Mouse (Mus musculus): ENCODE results near the gene Gpr12. TPM values are rescaled to one million over a fixed set of nuclear protein-coding genes. Genes with fewer than 3 reads are reported as not detected.
"Not testable (repeated sequence)": the region's sequence is repeated elsewhere in the genome, so short reads cannot be mapped to it uniquely, and the experiment has no call there.

Gpr12 gene
- polyA plus RNA-seq, 1 experiment from 2014 or later: 0.41 TPM

- Histone ChIP-seq H3K27ac (ENCODE audit: low read depth) (no peak overlapping the region), H3K36me3 (replicated peaks; ENCODE audit: insufficient read depth, low read length) (no peaks in the 10 kb centered on the region), H3K4me3 (ENCODE audit: low read depth, low read length) (no peak overlapping the region), H3K9ac (replicated peaks) (no peak overlapping the region), H3K4me2 (ENCODE audit: low read depth, low read length) (no peak overlapping the region), H3K9me3 (ENCODE audit: low read length) (no peaks in the 10 kb centered on the region), H3K4me1 (ENCODE audit: insufficient read depth) (no peaks in the 10 kb centered on the region), H3K27me3 (ENCODE audit: insufficient read depth, low read length) (no peaks in the 10 kb centered on the region)
- WGBS (ENCODE audit: insufficient replicate concordance): 53% methylated on average over 5 of the region's 5 CpGs
- no peak for DNase-seq
- ATAC-seq: no peak
- no peak for TF ChIP-seq EP300 (IDR thresholded peaks at IDR 0.05; ENCODE audit: low read depth)
- no peak for TF ChIP-seq CTCF (IDR thresholded peaks at IDR 0.05; ENCODE audit: low read depth)
Measured at GRCm38 (mm10) chr5:146606221-146606620, 21.2 kb upstream of the Gpr12 start.

- Histone ChIP-seq H3K9me3 (ENCODE audit: low read length) (no peaks in the 10 kb centered on the region), H3K4me2 (ENCODE audit: low read depth, low read length) (peak overlapping the region; percentile 47), H3K27ac (ENCODE audit: low read depth) (peak overlapping the region; percentile 62), H3K9ac (replicated peaks) (no peak overlapping the region), H3K36me3 (replicated peaks; ENCODE audit: insufficient read depth, low read length) (no peaks in the 10 kb centered on the region), H3K4me1 (ENCODE audit: insufficient read depth) (peaks cover 5% of the 10 kb centered on the region; the same call in 1 of the 2 replicates), H3K27me3 (ENCODE audit: insufficient read depth, low read length) (no peaks in the 10 kb centered on the region), H3K4me3 (ENCODE audit: low read depth, low read length) (no peak overlapping the region)
- ATAC-seq: peak; percentile 43; the same call in 1 of the 2 replicates
- TF ChIP-seq EP300 (IDR thresholded peaks at IDR 0.05; ENCODE audit: low read depth) (no peak), CTCF (IDR thresholded peaks at IDR 0.05; ENCODE audit: low read depth) (no peak)
- WGBS (ENCODE audit: insufficient replicate concordance): 61% methylated on average over 5 of the region's 5 CpGs
- DNase-seq: no peak
Measured at GRCm38 (mm10) chr5:146599970-146600369, 14.9 kb upstream of the Gpr12 start.

- DNase-seq; H3K4me3 ChIP-seq (ENCODE audit: low read depth, low read length): not testable (repeated sequence)
- H3K4me2 ChIP-seq (ENCODE audit: low read depth, low read length): peak overlapping the region; percentile 47; the same call in 1 of the 2 replicates
Measured at GRCm38 (mm10) chr5:146599216-146599615, 14.2 kb upstream of the Gpr12 start.

GRCm38 (mm10) chr5:146598215-146599119 is 13.4 kb upstream of the Gpr12 start:
- Histone ChIP-seq H3K27ac (ENCODE audit: low read depth) (no peak overlapping the region), H3K27me3 (ENCODE audit: insufficient read depth, low read length) (no peaks in the 10 kb centered on the region), H3K9ac (replicated peaks) (no peak overlapping the region), H3K4me2 (ENCODE audit: low read depth, low read length) (no peak overlapping the region), H3K4me1 (ENCODE audit: insufficient read depth) (peaks cover 5% of the 10 kb centered on the region; the same call in 1 of the 2 replicates), H3K9me3 (ENCODE audit: low read length) (no peaks in the 10 kb centered on the region), H3K36me3 (replicated peaks; ENCODE audit: insufficient read depth, low read length) (no peaks in the 10 kb centered on the region), H3K4me3 (ENCODE audit: low read depth, low read length) (no peak overlapping the region)
- 82% methylated on average over 27 of the region's 27 CpGs for WGBS (ENCODE audit: insufficient replicate concordance)
- TF ChIP-seq CTCF (IDR thresholded peaks at IDR 0.05; ENCODE audit: low read depth): no peak
- no peak for TF ChIP-seq EP300 (IDR thresholded peaks at IDR 0.05; ENCODE audit: low read depth)
- DNase-seq: no peak
- no peak for ATAC-seq

More at GRCm38 (mm10) chr5:146599216-146599615, 14.2 kb upstream of the Gpr12 start:
- H3K4me1 ChIP-seq (ENCODE audit: insufficient read depth); H3K9me3 ChIP-seq (ENCODE audit: low read length); H3K27me3 ChIP-seq (ENCODE audit: insufficient read depth, low read length); H3K9ac ChIP-seq (replicated peaks); H3K36me3 ChIP-seq (replicated peaks; ENCODE audit: insufficient read depth, low read length); H3K27ac ChIP-seq (ENCODE audit: low read depth); ATAC-seq: not testable (repeated sequence)
- WGBS (ENCODE audit: insufficient replicate concordance): 56% methylated on average over 7 of the region's 7 CpGs

DNA sequence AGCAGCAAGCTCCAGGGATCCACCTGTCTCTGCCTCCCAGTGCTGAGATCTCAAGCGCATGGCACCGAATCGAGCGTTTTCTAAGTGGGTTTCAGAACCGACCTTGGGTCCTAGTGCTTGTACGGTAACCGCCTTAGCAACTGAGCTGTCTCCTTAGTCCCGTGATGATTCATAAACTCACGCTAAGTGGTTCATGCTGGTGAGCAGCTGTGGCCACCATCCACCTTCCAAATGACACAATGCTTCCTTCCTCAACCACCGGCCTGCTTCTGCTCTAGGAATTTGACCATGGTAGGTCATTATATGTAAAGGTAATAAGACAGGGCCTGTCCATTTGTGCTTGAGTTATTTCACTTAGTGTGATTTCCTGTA is 12.4 kb upstream of the Gpr12 start:
- Histone ChIP-seq H3K27me3 (ENCODE audit: insufficient read depth, low read length) (no peaks in the 10 kb centered on the region), H3K36me3 (replicated peaks; ENCODE audit: insufficient read depth, low read length) (no peaks in the 10 kb centered on the region), H3K4me2 (ENCODE audit: low read depth, low read length) (peak overlapping the region; percentile 38; the same call in 1 of the 2 replicates), H3K27ac (ENCODE audit: low read depth) (peak overlapping the region; percentile 66; the same call in 1 of the 2 replicates), H3K9me3 (ENCODE audit: low read length) (no peaks in the 10 kb centered on the region), H3K4me3 (ENCODE audit: low read depth, low read length) (no peak overlapping the region), H3K4me1 (ENCODE audit: insufficient read depth) (peaks cover 5% of the 10 kb centered on the region; the same call in 1 of the 2 replicates), H3K9ac (replicated peaks) (no peak overlapping the region)
- 60% methylated on average over 10 of the region's 10 CpGs for WGBS (ENCODE audit: insufficient replicate concordance)
- no peak for TF ChIP-seq CTCF (IDR thresholded peaks at IDR 0.05; ENCODE audit: low read depth)
- TF ChIP-seq EP300 (IDR thresholded peaks at IDR 0.05; ENCODE audit: low read depth): no peak
- DNase-seq (no peak), ATAC-seq (no peak)

DNA sequence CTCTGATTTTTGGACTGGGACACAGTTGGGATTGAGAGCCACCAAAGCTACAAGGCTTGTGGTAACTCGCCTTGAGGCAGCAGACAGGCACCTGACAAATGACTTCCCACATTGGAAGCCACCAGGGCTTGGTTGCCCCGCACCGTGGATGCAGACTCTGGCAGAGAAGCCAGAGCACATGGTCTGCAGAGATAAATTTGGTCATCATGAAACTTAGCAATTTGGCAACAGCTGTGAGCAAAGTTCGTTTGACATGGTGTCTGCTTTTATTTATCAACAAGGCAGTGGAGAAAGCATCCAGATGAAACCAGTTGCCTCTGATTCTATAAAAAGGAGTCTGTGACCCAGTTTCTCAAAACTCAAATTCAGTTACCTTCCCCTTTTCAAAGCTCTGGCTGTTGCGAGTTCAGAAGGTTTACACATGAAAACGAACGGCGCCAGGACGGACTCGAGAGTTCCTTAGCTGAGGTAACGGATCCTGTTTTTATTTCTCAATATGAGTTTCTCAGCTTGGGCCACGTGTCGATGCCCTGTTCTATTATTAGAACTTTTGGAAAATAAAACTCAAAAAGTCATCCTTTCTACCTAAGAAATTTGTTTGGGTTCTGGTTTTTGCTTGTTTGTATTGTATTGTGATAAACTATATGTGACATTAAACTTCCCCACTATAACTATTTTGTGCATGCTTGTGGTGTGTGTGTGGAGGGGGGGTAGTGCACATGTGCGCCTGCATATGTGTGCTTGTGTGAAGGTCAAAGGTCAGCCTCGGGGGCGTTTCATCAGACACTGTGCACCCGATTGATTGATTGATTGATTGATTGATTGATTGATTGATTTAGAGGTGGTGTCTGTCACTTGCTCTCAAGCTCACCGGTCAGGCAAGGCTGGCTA is 11.8 kb upstream of the Gpr12 start:
- Histone ChIP-seq H3K4me1 (ENCODE audit: insufficient read depth) (peaks cover 5% of the 10 kb centered on the region; the same call in 1 of the 2 replicates), H3K36me3 (replicated peaks; ENCODE audit: insufficient read depth, low read length) (no peaks in the 10 kb centered on the region), H3K27ac (ENCODE audit: low read depth) (peak overlapping the region; percentile 66), H3K9me3 (ENCODE audit: low read length) (no peaks in the 10 kb centered on the region), H3K4me3 (ENCODE audit: low read depth, low read length) (no peak overlapping the region), H3K27me3 (ENCODE audit: insufficient read depth, low read length) (no peaks in the 10 kb centered on the region), H3K4me2 (ENCODE audit: low read depth, low read length) (peak overlapping the region; percentile 38), H3K9ac (replicated peaks) (no peak overlapping the region)
- peak; percentile 74 for ATAC-seq
- WGBS (ENCODE audit: insufficient replicate concordance): 26% methylated on average over 18 of the region's 18 CpGs
- peak; percentile 33 for DNase-seq
- TF ChIP-seq EP300 (IDR thresholded peaks at IDR 0.05; ENCODE audit: low read depth): no peak
- TF ChIP-seq CTCF (IDR thresholded peaks at IDR 0.05; ENCODE audit: low read depth): no peak
